Mouse (Mus musculus) brain, embryonic 14.5 days (tissue): Measurements from ENCODE around the gene Anapc11.

Source experiments
- CTCF ChIP-seq: fragments of 200-500 bp; IDR thresholded peaks from 2 replicates; pipeline ENCODE4 v1.5.1; 2012; ENCODE audit warnings: inconsistent platforms, mild to moderate bottlenecking, moderate library complexity, borderline replicate concordance; ENCODE audit not compliant: insufficient read depth, insufficient read length; ENCODE audit errors: extremely low read depth
- POLR2A ChIP-seq: fragments of 200-500 bp; IDR thresholded peaks from 2 replicates; pipeline ENCODE4 v1.6.1; 2012; ENCODE audit warnings: mild to moderate bottlenecking, inconsistent platforms, borderline replicate concordance; ENCODE audit not compliant: poor library complexity, insufficient read depth, insufficient read length, severe bottlenecking; ENCODE audit errors: extremely low read depth

GRCm38 (mm10) chr11:120610477-120611046, 12.3 kb downstream of the Anapc11 start:
- TF ChIP-seq CTCF (no peak), POLR2A (no peak)
